9 mouse cellular contexts compared by ENCODE assay signal in genomic region chr16:33583881-33584454, GRCm38 (mm10).
DNase-seq lines count a peak whose midpoint lies in the region; ATAC-seq lines count a peak whose summit lies in the region.
"Had no signal": no experiment of that assay in that cellular context is flagged by ENCODE, and none has a peak within 500 bp of the region (broad histone marks: within the 10 kb centered on the region; RNA-seq: fewer than 3 reads in every experiment).

No protein-coding gene starts in this region.

- H3K4me2 ChIP-seq in forebrain, embryonic 14.5 days (ENCODE audit: low read length): peak overlapping the region; percentile 41
- H3K4me2 ChIP-seq in hindbrain, embryonic 14.5 days (replicated peaks): peak overlapping the region; percentile 41
- H3K4me2 ChIP-seq in limb, embryonic 15.5 days: peak overlapping the region; percentile 43
- peak overlapping the region; percentile 45 for H3K4me2 ChIP-seq in midbrain, embryonic 14.5 days (ENCODE audit: low read length)

- H3K9ac ChIP-seq in forebrain, embryonic 14.5 days (ENCODE audit: low read length): peak overlapping the region; percentile 45
- peak overlapping the region; percentile 4; the same call in 1 of the 2 replicates for H3K9ac ChIP-seq in hindbrain, embryonic 14.5 days
- H3K9ac ChIP-seq in limb, embryonic 15.5 days: no peak overlapping the region
- H3K9ac ChIP-seq in midbrain, embryonic 14.5 days (replicated peaks; ENCODE audit: low read length): peak overlapping the region; percentile 20; the same call in 1 of the 2 replicates

- H3K4me1 ChIP-seq in forebrain, embryonic 14.5 days (ENCODE audit: control insufficient read depth, insufficient read depth, low read length): peaks cover 22% of the 10 kb centered on the region
- H3K4me1 ChIP-seq in hindbrain, embryonic 14.5 days (replicated peaks; ENCODE audit: control insufficient read depth, insufficient read depth, low read length): peaks cover 26% of the 10 kb centered on the region; the same call in 1 of the 2 replicates
- peaks cover 59% of the 10 kb centered on the region for H3K4me1 ChIP-seq in limb, embryonic 15.5 days
- H3K4me1 ChIP-seq in midbrain, embryonic 14.5 days (ENCODE audit: control insufficient read depth, insufficient read depth, low read length): peaks cover 20% of the 10 kb centered on the region

- H3K4me3 ChIP-seq in forebrain, embryonic 14.5 days (ENCODE audit: low read depth, low read length): no peak overlapping the region
- H3K4me3 ChIP-seq in hindbrain, embryonic 14.5 days (replicated peaks; ENCODE audit: low read length): no peak overlapping the region
- H3K4me3 ChIP-seq in limb, embryonic 15.5 days: peak overlapping the region; percentile 18
- 0 out of 2 replicates have a peak overlapping the region, but pooled peaks have one; percentile 7 for H3K4me3 ChIP-seq in midbrain, embryonic 14.5 days (replicated peaks; ENCODE audit: low read depth, low read length)
- H3K4me3 ChIP-seq: erythroblast, embryonic 14.5 days had no signal

- no peaks in the 10 kb centered on the region for H3K9me3 ChIP-seq in forebrain, embryonic 14.5 days (replicated peaks; ENCODE audit: control insufficient read depth, low read length)
- H3K9me3 ChIP-seq in hindbrain, embryonic 14.5 days (ENCODE audit: control insufficient read depth, low read length): no peaks in the 10 kb centered on the region
- no peaks in the 10 kb centered on the region for H3K9me3 ChIP-seq in limb, embryonic 15.5 days
- no peaks in the 10 kb centered on the region for H3K9me3 ChIP-seq in midbrain, embryonic 14.5 days (ENCODE audit: control insufficient read depth, low read length)

- H3K27me3 ChIP-seq in forebrain, embryonic 14.5 days (replicated peaks; ENCODE audit: control insufficient read depth, insufficient read depth, low read length): no peaks in the 10 kb centered on the region
- H3K27me3 ChIP-seq in hindbrain, embryonic 14.5 days (ENCODE audit: control insufficient read depth, insufficient read depth, low read length): no peaks in the 10 kb centered on the region
- no peaks in the 10 kb centered on the region for H3K27me3 ChIP-seq in limb, embryonic 15.5 days
- no peaks in the 10 kb centered on the region for H3K27me3 ChIP-seq in midbrain, embryonic 14.5 days (ENCODE audit: control insufficient read depth, insufficient read depth, low read length)

- no peaks in the 10 kb centered on the region for H3K36me3 ChIP-seq in forebrain, embryonic 14.5 days (ENCODE audit: control insufficient read depth, insufficient read depth, low read length)
- no peaks in the 10 kb centered on the region for H3K36me3 ChIP-seq in hindbrain, embryonic 14.5 days (replicated peaks; ENCODE audit: control insufficient read depth, insufficient read depth)
- no peaks in the 10 kb centered on the region for H3K36me3 ChIP-seq in limb, embryonic 15.5 days
- no peaks in the 10 kb centered on the region for H3K36me3 ChIP-seq in midbrain, embryonic 14.5 days (ENCODE audit: control insufficient read depth, insufficient read depth, low read length)

- H3K27ac ChIP-seq in forebrain, embryonic 14.5 days (ENCODE audit: low read depth, low read length): peak overlapping the region; percentile 73
- 0 out of 2 replicates have a peak overlapping the region, but pooled peaks have one; percentile 63 for H3K27ac ChIP-seq in hindbrain, embryonic 14.5 days
- peak overlapping the region; percentile 81 for H3K27ac ChIP-seq in limb, embryonic 15.5 days
- peak overlapping the region; percentile 76 for H3K27ac ChIP-seq in midbrain, embryonic 14.5 days (replicated peaks; ENCODE audit: low read depth, low read length)

- intact Hi-C loops in left cerebral cortex, postnatal 4 days (cut with DNase I): no loop called here

- WGBS in forebrain, embryonic 14.5 days: 32% methylated on average over 19 of the region's 19 CpGs
- WGBS in hindbrain, embryonic 14.5 days: 24% methylated on average over 19 of the region's 19 CpGs
- WGBS in limb, embryonic 15.5 days: 21% methylated on average over 19 of the region's 19 CpGs
- WGBS in midbrain, embryonic 14.5 days: 20% methylated on average over 19 of the region's 19 CpGs

- ATAC-seq in forebrain, embryonic 14.5 days: peak; percentile 22
- ATAC-seq in hindbrain, embryonic 14.5 days (ENCODE audit: low FRiP score): no peak; the same call in 1 of the 2 replicates
- ATAC-seq in limb, embryonic 15.5 days (ENCODE audit: insufficient number of reproducible peaks, low FRiP score, low TSS enrichment, low read depth): no peak
- ATAC-seq in midbrain, embryonic 14.5 days (ENCODE audit: low FRiP score, low TSS enrichment): peak; percentile 35; the same call in 1 of the 2 replicates

- peak; percentile 69 for DNase-seq in adrenal gland, adult 2 months
- DNase-seq in adrenal gland, postnatal 4 days (ENCODE audit: low spot score in 2 of 2): no peak
- peak; percentile 28 for DNase-seq in forebrain, embryonic 14.5 days (ENCODE audit: low spot score)
- no peak for DNase-seq in hindbrain, embryonic 14.5 days (ENCODE audit: low spot score)
- peak; percentile 37 for DNase-seq in midbrain, embryonic 14.5 days
- DNase-seq in thymus, postnatal 4 days: peak; percentile 58
- DNase-seq in left cerebral cortex, postnatal 4 days: no peak

Comparison
In these comparisons a context has a peak if more than half of its experiments do, and no peak if none do; other contexts are left out.
1. DNase-seq: peak in adrenal gland, adult 2 months (single experiment), forebrain, embryonic 14.5 days (single experiment), midbrain, embryonic 14.5 days (single experiment) and thymus, postnatal 4 days (single experiment); none in adrenal gland, postnatal 4 days (0 of 2), hindbrain, embryonic 14.5 days (single experiment) and left cerebral cortex, postnatal 4 days (single experiment).
2. ATAC-seq: peak in forebrain, embryonic 14.5 days (single experiment) and midbrain, embryonic 14.5 days (single experiment); none in hindbrain, embryonic 14.5 days (single experiment) and limb, embryonic 15.5 days (single experiment).
3. H3K4me3 ChIP-seq: peak in limb, embryonic 15.5 days (single experiment) and midbrain, embryonic 14.5 days (single experiment); none in forebrain, embryonic 14.5 days (single experiment) and hindbrain, embryonic 14.5 days (single experiment).
4. Peak in every context shown above with its lines, with median percentiles within 50 percentile points of each other: H3K27ac ChIP-seq and H3K4me2 ChIP-seq.